Mouse (Mus musculus): ENCODE data around the gene Blzf1.

Gene Blzf1

GRCm38 (mm10) chr1:164307124-164307751, at the start of gene Blzf1:
Gene Blzf1, minus strand, starts transcription at chr1:164307489.
- peak; percentile 97 for DNase-seq (ENCODE audit: extremely low spot score, low spot score)

GRCm38 (mm10) chr1:164353443-164353842, 46.2 kb upstream of the Blzf1 start:
- no peak for DNase-seq (ENCODE audit: extremely low spot score, low spot score)

DNA sequence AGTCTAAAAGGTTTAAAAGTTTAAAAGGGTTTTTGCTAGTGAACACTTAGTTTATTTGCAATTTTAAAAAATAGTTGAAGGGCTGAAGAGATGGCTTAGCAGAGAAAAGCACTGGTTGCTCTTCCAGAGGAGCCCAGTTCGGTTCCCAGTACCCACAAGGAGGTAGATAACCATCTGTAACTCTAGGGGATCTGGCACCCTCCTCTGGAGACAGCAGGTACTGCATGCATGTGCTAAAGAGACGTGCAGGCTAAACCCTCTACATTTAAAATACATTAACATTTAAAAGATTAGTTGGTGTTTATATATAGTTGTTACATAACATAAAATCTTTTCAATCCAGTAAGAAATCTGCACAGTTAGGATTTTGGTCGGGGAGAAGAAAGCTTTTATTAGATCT, 34.9 kb upstream of the Blzf1 start:
- no peak for DNase-seq (ENCODE audit: extremely low spot score, low spot score)

DNA sequence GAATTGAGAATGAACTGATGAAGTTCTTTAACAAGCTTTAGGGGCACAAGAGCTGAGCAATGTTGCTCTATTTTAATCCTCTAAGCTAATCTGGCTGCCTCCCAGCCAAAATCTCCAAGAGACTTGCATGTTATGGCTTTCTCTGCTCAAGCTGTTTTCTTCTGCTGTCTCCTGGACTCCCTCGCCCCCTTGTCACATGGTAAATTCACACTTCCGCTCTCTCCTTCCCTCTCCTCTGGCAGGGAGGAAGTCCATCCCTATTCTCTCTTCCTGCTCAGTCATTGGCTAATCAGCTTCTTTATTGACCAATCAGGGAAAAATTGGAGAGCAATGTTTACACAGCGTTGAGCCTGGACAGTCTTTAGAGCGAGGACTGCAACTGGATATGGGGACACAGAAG, 28.6 kb upstream of the Blzf1 start:
- no peak for DNase-seq (ENCODE audit: extremely low spot score, low spot score)

GRCm38 (mm10) chr1:164335435-164335834, 28.1 kb upstream of the Blzf1 start:
- DNase-seq (ENCODE audit: extremely low spot score, low spot score) = no peak

- no peak for DNase-seq (ENCODE audit: extremely low spot score, low spot score)
Measured at GRCm38 (mm10) chr1:164332559-164332958, 25.3 kb upstream of the Blzf1 start.

DNA sequence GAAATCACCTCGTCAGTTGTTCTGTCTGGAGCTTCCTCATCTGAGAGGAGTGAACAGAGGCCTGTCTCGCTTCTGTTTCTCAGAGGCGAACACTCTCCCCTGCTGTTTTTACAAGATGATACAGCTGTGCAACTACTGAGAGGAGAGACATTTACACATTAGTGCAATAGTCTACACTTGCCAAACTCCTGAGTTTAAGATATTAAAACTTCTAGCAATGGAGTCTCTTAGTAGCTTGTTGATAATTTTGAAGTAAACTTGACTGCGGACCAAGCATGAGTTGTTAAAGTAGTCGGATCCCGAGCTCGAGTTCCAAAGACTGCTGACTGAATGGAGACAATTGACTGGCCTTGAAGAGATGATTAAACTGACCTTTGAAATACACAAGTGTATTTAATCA, 20.5 kb upstream of the Blzf1 start:
- no peak for DNase-seq (ENCODE audit: extremely low spot score, low spot score)

- no peak for DNase-seq (ENCODE audit: extremely low spot score, low spot score)
Measured at GRCm38 (mm10) chr1:164326600-164327155, 19.4 kb upstream of the Blzf1 start.

DNA sequence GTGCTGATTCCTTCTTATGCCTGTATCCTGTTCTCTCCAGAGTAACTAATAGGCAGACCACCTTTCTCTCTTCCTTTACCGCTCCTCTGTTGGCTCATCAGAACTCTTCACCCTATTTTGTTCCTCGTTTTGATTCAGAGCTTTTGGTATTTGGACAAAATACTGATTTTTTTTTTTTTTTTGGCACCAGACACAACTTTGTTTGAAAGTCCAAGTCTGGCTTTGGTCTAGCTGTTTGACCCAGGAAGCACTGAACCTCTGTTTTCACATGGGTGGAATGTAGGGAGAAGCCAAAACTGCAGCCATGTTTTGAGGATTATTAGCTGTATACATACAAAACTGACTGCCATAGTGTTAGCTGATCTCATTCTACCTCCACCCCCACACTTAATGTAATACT, 17.6 kb upstream of the Blzf1 start:
- no peak for DNase-seq (ENCODE audit: extremely low spot score, low spot score)

- DNase-seq (ENCODE audit: extremely low spot score, low spot score) = no peak
Measured at GRCm38 (mm10) chr1:164324221-164324620, 16.9 kb upstream of the Blzf1 start.

DNA sequence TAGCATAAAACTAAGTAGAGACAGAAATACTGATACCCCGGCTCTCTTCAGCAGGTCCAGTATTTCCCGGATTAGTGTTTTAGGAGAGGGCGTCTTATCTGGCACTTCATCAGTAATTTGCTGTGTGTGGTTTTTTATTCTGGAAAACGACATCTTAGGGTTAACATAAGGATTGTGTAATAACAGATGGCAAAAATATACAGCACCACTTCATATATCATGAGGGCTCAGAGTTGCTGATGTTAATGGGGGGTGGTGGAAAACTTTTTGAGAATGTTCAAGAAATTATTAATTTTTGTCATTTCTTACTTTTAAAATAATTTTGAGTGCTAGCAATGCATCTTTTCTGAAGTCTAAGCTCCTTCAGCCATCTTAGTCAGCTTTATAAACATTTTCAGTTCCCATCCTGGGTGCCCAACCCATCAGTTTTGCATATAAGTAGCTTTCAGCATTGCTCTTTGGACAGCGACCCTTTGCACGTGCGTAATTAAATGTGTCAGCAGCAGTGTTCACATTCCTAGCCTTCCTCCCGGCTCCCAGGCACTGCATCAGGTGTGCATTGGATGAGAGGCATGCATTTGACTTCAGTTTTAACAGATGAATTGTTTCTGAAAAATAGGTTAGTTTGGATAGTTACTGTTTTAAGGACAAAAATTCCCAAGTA, 15.8 kb upstream of the Blzf1 start:
- DNase-seq (ENCODE audit: extremely low spot score, low spot score) = no peak

DNA sequence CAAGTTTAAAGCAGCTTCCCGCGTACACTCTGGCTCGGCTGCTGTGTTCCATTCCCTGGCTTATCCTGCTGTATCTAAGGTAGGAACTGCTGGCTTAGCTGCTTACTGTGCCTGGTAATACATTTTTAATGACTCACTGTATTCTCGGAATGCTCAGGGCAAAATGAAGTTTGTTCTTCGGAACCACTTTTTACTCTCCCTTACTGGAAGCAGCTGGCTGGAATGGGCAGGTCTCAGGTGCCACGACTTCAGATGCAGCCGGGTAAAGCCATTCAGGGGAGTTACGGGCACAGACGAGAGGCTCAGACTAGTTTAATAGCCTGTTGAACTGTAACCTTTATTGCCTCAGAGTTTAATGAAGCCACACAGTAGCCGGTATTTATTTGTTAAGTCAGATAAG, 14.1 kb upstream of the Blzf1 start:
- no peak for DNase-seq (ENCODE audit: extremely low spot score, low spot score)

GRCm38 (mm10) chr1:164320731-164321130, 13.4 kb upstream of the Blzf1 start:
- no peak for DNase-seq (ENCODE audit: extremely low spot score, low spot score)

GRCm38 (mm10) chr1:164319542-164320140, 12.4 kb upstream of the Blzf1 start:
- DNase-seq (ENCODE audit: extremely low spot score, low spot score) = no peak

GRCm38 (mm10) chr1:164318474-164318873, 11.2 kb upstream of the Blzf1 start:
- no peak for DNase-seq (ENCODE audit: extremely low spot score, low spot score)

- no peak for DNase-seq (ENCODE audit: extremely low spot score, low spot score)
Measured at GRCm38 (mm10) chr1:164317261-164317660, 10.0 kb upstream of the Blzf1 start.

DNA sequence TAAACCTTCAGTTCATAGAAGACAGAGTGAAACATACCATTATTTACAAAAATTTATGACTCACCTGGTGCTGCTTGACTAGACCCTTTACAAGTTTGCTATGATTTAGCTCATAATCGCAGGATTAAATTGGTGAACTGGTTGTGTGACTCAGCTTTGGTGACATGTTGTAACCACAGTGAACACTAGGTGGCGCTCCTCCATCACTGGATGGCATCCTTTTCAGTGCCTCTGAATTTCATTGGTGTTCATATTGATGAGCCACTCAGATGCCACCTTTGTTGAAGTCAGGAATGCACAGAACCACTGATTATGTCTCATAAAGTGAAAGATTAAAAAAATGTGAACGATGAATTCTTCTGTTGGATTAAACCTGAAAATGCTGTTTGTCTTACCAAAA, 9.4 kb upstream of the Blzf1 start:
- peak; percentile 81 for DNase-seq (ENCODE audit: extremely low spot score, low spot score)

- peak; percentile 24 for DNase-seq (ENCODE audit: extremely low spot score, low spot score)
Measured at GRCm38 (mm10) chr1:164315266-164315665, 8.0 kb upstream of the Blzf1 start.

- no peak for DNase-seq (ENCODE audit: extremely low spot score, low spot score)
Measured at GRCm38 (mm10) chr1:164314085-164314484, 6.8 kb upstream of the Blzf1 start.

DNA sequence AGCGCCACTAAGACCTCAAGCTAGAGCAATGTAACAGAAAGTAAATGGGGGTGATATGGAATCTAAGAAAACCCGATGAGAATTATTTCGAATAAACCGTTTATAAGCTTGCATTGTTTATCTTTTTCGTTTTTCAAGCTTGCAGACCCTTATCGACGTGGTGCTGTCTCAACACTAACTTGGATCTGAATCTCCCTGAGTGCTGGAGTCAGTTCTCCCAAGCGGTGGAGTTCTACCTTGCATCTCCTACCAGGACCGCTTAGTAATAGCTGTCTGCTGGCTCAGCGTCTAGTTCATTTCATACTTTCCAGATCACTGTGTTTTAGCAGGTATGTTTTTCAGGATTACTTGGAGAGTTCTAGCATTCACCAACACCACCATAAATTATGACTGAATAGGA, 633 bp upstream of the Blzf1 start:
- DNase-seq (ENCODE audit: extremely low spot score, low spot score) = no peak

DNA sequence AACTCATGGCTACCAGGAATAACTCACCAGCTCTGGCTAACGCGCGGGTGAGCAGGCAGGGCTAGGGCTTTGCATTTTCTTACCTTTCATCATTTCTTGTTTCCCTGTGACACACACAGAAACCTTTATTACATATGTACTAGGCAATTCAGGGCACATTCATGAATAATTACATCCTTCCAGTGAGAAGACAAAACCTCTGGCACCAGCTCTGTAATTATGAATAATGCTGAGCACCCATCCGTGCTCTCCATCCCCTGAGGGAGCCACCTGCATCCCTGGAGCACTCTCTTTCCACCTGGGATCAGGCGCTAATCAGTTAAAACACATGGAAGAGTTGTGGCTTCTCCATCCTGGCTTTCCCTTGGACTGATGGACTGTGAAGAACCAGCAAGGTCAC, 3.5 kb downstream of the Blzf1 start, which contains the start of gene Nme7:
TSS of gene Nme7 (plus strand) at position 301 of the 400 bp plus-strand sequence.
- no peak for DNase-seq (ENCODE audit: extremely low spot score, low spot score)

GRCm38 (mm10) chr1:164301949-164302348, 5.3 kb downstream of the Blzf1 start:
- DNase-seq (ENCODE audit: extremely low spot score, low spot score) = no peak
